Mouse (Mus musculus) small intestine, adult 2 months (tissue): Measurements from ENCODE around the gene Kremen1. TPM values are rescaled to one million over a fixed set of nuclear protein-coding genes. Genes with fewer than 3 reads are reported as not detected.

Experiments
- H3K27ac ChIP-seq: fragments of 200-500 bp; 2 replicates; pipeline ENCODE4 v1.5.1; 2012; ENCODE audit warnings: low read depth, low read length, control low read depth, inconsistent platforms; ENCODE audit not compliant: insufficient read depth
- H3K27me3 ChIP-seq: fragments of 200-500 bp; 2 replicates; pipeline ENCODE4 v1.6.1; 2012; ENCODE audit warnings: mild to moderate bottlenecking, moderate library complexity, low read length, inconsistent platforms; ENCODE audit not compliant: control insufficient read depth, insufficient read depth
- H3K36me3 ChIP-seq: fragments of 200-500 bp; 2 replicates; pipeline ENCODE4 v1.6.1; 2012; ENCODE audit warnings: mild to moderate bottlenecking, low read length, control low read depth, inconsistent platforms; ENCODE audit not compliant: control insufficient read depth, insufficient read depth
- H3K4me1 ChIP-seq: fragments of 200-500 bp; 2 replicates; pipeline ENCODE4 v1.6.1; 2012; ENCODE audit warnings: low read length, inconsistent platforms, mixed read lengths; ENCODE audit not compliant: control insufficient read depth, insufficient read depth, insufficient read length
- H3K4me3 ChIP-seq: fragments of 200-500 bp; 2 replicates; pipeline ENCODE4 v1.5.1; 2012; ENCODE audit warnings: low read depth, mild to moderate bottlenecking, control low read depth, inconsistent platforms, low read length, moderate library complexity
- CTCF ChIP-seq: fragments of 200-500 bp; IDR thresholded peaks from 2 replicates; pipeline ENCODE4 v1.5.1; 2012; ENCODE audit warnings: low read depth, mild to moderate bottlenecking, control low read depth, inconsistent platforms, low read length, moderate library complexity, mixed read lengths; ENCODE audit not compliant: insufficient replicate concordance, insufficient read length; ENCODE audit errors: extremely low read depth
- POLR2A ChIP-seq: fragments of 200-500 bp; IDR thresholded peaks from 2 replicates; pipeline ENCODE4 v1.6.1; 2012; ENCODE audit warnings: low read depth, mild to moderate bottlenecking, control low read depth, inconsistent platforms, low read length, moderate library complexity
- WGBS: fragments of 180-500 bp; shearing (Covaris S2); methylation state at CpG from one replicate; pipeline ENCODE4 v1.1.7; 2018; 5-methylcytosine and 5-hydroxymethylcytosine counted together
- polyA plus RNA-seq: library from polyadenylated mRNA; depleted of rRNA; stranded (reverse); fragments of >200 nt; gene quantifications from 2 replicates; pipeline ENCODE4 v1.2.3, GENCODE M21; 2012

Gene Kremen1
- polyA plus RNA-seq, 1 experiment, result 7.8 TPM

GRCm38 (mm10) chr11:5172861-5173260, 88.5 kb downstream of the Kremen1 start:
- Histone ChIP-seq H3K27ac (no peak overlapping the region), H3K4me1 (no peaks in the 10 kb centered on the region; the same call in 1 of the 2 replicates), H3K4me3 (no peak overlapping the region), H3K27me3 (no peaks in the 10 kb centered on the region), H3K36me3 (no peaks in the 10 kb centered on the region)
- TF ChIP-seq CTCF (no peak), POLR2A (no peak)
- 37% methylated on average over 3 of the region's 3 CpGs for WGBS

- H3K4me3 ChIP-seq, result no peak overlapping the region
- no peak overlapping the region for H3K27ac ChIP-seq
- H3K4me1 ChIP-seq, result no peaks in the 10 kb centered on the region
- no peaks in the 10 kb centered on the region for H3K27me3 ChIP-seq
- H3K36me3 ChIP-seq, result no peaks in the 10 kb centered on the region
- WGBS, result 83% methylated on average over 9 of the region's 9 CpGs
- TF ChIP-seq CTCF (no peak), POLR2A (no peak)
These were observed 94.0 kb downstream of the Kremen1 start for GRCm38 (mm10) chr11:5167311-5167710.

- Histone ChIP-seq H3K27me3 (no peaks in the 10 kb centered on the region), H3K4me3 (no peak overlapping the region), H3K36me3 (no peaks in the 10 kb centered on the region), H3K4me1 (no peaks in the 10 kb centered on the region), H3K27ac (no peak overlapping the region)
- TF ChIP-seq CTCF, result no peak
- no peak for TF ChIP-seq POLR2A
- 48% methylated on average over 8 of the region's 8 CpGs for WGBS
These were observed 95.9 kb downstream of the Kremen1 start for GRCm38 (mm10) chr11:5165471-5165916.

- WGBS, result 54% methylated on average over 8 of the region's 8 CpGs
These were observed 97.0 kb downstream of the Kremen1 start for GRCm38 (mm10) chr11:5164310-5164709.

GRCm38 (mm10) chr11:5163421-5163820, 97.9 kb downstream of the Kremen1 start:
- Histone ChIP-seq H3K27ac (no peak overlapping the region), H3K4me3 (no peak overlapping the region), H3K4me1 (no peaks in the 10 kb centered on the region), H3K27me3 (no peaks in the 10 kb centered on the region), H3K36me3 (no peaks in the 10 kb centered on the region)
- TF ChIP-seq POLR2A (no peak), CTCF (no peak)
- WGBS, result 88% methylated on average over 8 of the region's 8 CpGs

More at GRCm38 (mm10) chr11:5164310-5164709, 97.0 kb downstream of the Kremen1 start:
- Histone ChIP-seq H3K4me1 (no peaks in the 10 kb centered on the region), H3K27me3 (no peaks in the 10 kb centered on the region), H3K36me3 (no peaks in the 10 kb centered on the region), H3K4me3 (no peak overlapping the region), H3K27ac (no peak overlapping the region)
- no peak for TF ChIP-seq POLR2A
- no peak for TF ChIP-seq CTCF

GRCm38 (mm10) chr11:5160722-5161485, 100.5 kb downstream of the Kremen1 start:
- Histone ChIP-seq H3K4me3 (no peak overlapping the region), H3K27ac (no peak overlapping the region), H3K36me3 (no peaks in the 10 kb centered on the region), H3K27me3 (no peaks in the 10 kb centered on the region), H3K4me1 (no peaks in the 10 kb centered on the region)
- WGBS, result 75% methylated on average over 17 of the region's 17 CpGs
- TF ChIP-seq CTCF (peak; percentile 63; the same call in 1 of the 2 replicates), POLR2A (no peak)

GRCm38 (mm10) chr11:5158056-5158455, 103.3 kb downstream of the Kremen1 start:
- no peaks in the 10 kb centered on the region for H3K27me3 ChIP-seq
- H3K4me3 ChIP-seq, result no peak overlapping the region
- H3K27ac ChIP-seq, result no peak overlapping the region
- H3K36me3 ChIP-seq, result no peaks in the 10 kb centered on the region
- TF ChIP-seq POLR2A (no peak), CTCF (no peak)
- WGBS, result 95% methylated on average over 11 of the region's 11 CpGs
- no peaks in the 10 kb centered on the region; the same call in 1 of the 2 replicates for H3K4me1 ChIP-seq
